Mouse (Mus musculus): ENCODE measurements at regions not wholly inside any gene's neighbourhood (a gene's known extent, or its start where the extent isn't known, plus 50 kb on each side); places are given as distances from the start of the nearest gene placed in this dataset.

DNA sequence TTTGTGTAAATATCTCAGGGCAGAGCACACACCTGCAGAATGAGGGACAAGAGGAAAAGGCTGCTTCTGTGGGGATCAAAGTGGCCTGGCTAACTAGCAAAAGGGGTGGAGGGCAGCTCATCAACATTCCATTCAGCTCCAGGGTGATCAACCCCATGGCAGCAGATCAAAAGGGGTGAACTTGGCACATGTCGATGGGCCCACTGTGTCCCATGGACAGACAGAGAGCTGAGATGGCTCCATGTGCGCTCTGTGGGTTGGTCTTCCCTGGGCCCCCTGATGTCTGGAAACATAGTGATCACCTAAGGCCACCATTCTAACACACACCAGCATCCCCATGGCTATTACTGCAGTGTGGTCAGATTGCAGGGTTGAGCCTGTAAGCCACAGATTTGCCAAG is 253.2 kb upstream of the Sox11 start:
- TF ChIP-seq CTCF (IDR thresholded peaks at IDR 0.05; ENCODE audit: control insufficient read depth, insufficient read depth, insufficient read length) (no peak), MAX (IDR thresholded peaks at IDR 0.05) (no peak), MYOD1 (IDR thresholded peaks at IDR 0.05; ENCODE audit: control insufficient read depth, insufficient read length, low read depth) (no peak), MYOG (IDR thresholded peaks at IDR 0.05; ENCODE audit: control insufficient read depth, extremely low read depth, insufficient read length) (no peak), CEBPB (IDR thresholded peaks at IDR 0.05; ENCODE audit: low read depth) (no peak), USF1 (IDR thresholded peaks at IDR 0.05; ENCODE audit: low read depth) (no peak), FOSL1 (IDR thresholded peaks at IDR 0.05; ENCODE audit: insufficient read depth, low read length, poor library complexity, severe bottlenecking) (no peak)
